Comparison of ENCODE assay signal across 18 mouse cellular contexts in the genomic region with DNA sequence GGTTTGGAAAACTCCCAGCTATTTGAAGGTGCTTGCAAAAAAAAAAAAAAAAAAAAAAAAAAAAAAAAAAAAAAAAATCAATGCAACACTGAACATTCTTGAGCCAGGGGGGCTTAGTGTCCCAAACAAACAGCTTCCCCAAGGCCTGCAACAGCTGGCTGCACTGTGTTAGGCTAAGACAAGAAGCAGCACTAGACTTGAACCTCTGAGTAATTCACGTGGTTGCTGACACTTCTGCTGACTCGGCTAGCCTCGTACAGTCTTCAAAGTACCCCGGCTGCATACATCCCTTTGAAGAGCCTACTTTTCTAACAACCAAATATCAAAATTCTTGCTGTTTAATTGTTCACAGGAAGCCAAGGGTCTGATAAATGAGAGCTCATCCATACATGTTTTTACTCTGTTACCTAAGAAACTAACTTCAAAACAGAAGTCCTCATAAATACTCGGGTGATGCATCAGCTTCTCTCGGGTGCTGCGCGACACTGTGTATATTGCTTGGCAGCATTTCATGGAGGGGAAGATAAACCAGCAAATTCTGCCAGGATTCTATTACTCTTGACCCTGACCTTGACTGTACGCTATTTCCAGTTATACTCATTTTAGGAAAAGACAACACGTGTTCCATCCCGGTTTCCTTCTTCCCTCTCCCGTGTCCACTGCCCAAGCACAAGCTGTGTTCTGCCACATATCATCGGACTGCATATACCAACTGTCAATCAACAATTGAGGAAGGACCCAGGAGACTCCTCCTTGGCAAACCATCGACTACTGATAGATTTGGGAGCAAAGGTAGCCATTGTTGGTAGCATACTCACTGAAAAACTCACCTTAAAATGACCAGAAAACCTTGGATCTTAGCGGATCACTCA.
DNase-seq lines count a peak whose midpoint lies in the region; ATAC-seq lines count a peak whose summit lies in the region.
"Had no signal": no experiment of that assay in that cellular context is flagged by ENCODE, and none has a peak within 500 bp of the region (broad histone marks: within the 10 kb centered on the region; RNA-seq: fewer than 3 reads in every experiment).

No protein-coding gene starts in this region.

- no peaks in the 10 kb centered on the region for H3K36me3 ChIP-seq in kidney, embryonic 14.5 days (ENCODE audit: control insufficient read depth, insufficient read depth, low read length)
- no peaks in the 10 kb centered on the region for H3K36me3 ChIP-seq in intestine, embryonic 15.5 days
- H3K36me3 ChIP-seq: embryonic facial prominence, embryonic 15.5 days; forebrain, embryonic 12.5 days; limb, embryonic 13.5 days had no signal

- ATAC-seq in kidney, embryonic 14.5 days (ENCODE audit: low FRiP score, low TSS enrichment): no peak
- ATAC-seq in intestine, embryonic 15.5 days: peak; percentile 77
- ATAC-seq: midbrain, embryonic 16.5 days had no signal

- H3K9ac ChIP-seq in kidney, embryonic 14.5 days (ENCODE audit: low read depth, low read length): no peak overlapping the region
- no peak overlapping the region for H3K9ac ChIP-seq in intestine, embryonic 15.5 days
- H3K9ac ChIP-seq: embryonic facial prominence, embryonic 15.5 days; forebrain, embryonic 12.5 days; limb, embryonic 13.5 days; liver, embryonic 14.5 days had no signal

- no peaks in the 10 kb centered on the region for H3K4me1 ChIP-seq in kidney, embryonic 14.5 days (ENCODE audit: control insufficient read depth, insufficient read depth, low read length)
- H3K4me1 ChIP-seq in intestine, embryonic 15.5 days (replicated peaks): 0 out of 2 replicates have a peak, but pooled peaks cover 2% of the 10 kb centered on the region
- H3K4me1 ChIP-seq: embryonic facial prominence, embryonic 15.5 days; forebrain, embryonic 12.5 days; limb, embryonic 13.5 days had no signal

- no peaks in the 10 kb centered on the region for H3K9me3 ChIP-seq in kidney, embryonic 14.5 days (ENCODE audit: control insufficient read depth, low read length)
- H3K9me3 ChIP-seq in intestine, embryonic 15.5 days: no peaks in the 10 kb centered on the region
- H3K9me3 ChIP-seq: embryonic facial prominence, embryonic 15.5 days; forebrain, embryonic 12.5 days; limb, embryonic 13.5 days had no signal

- no peak overlapping the region for H3K4me2 ChIP-seq in kidney, embryonic 14.5 days (replicated peaks; ENCODE audit: low read depth, low read length)
- H3K4me2 ChIP-seq in intestine, embryonic 15.5 days (replicated peaks): no peak overlapping the region
- H3K4me2 ChIP-seq: embryonic facial prominence, embryonic 15.5 days; forebrain, embryonic 12.5 days; limb, embryonic 13.5 days had no signal

- no peaks in the 10 kb centered on the region for H3K27me3 ChIP-seq in kidney, embryonic 14.5 days (ENCODE audit: control insufficient read depth, insufficient read depth, low read length)
- H3K27me3 ChIP-seq in intestine, embryonic 15.5 days (replicated peaks): no peaks in the 10 kb centered on the region
- H3K27me3 ChIP-seq: embryonic facial prominence, embryonic 15.5 days; forebrain, embryonic 12.5 days; limb, embryonic 13.5 days had no signal

- no peak overlapping the region for H3K4me3 ChIP-seq in kidney, embryonic 14.5 days (ENCODE audit: low read length)
- no peak overlapping the region for H3K4me3 ChIP-seq in intestine, embryonic 15.5 days (replicated peaks)
- H3K4me3 ChIP-seq: embryonic facial prominence, embryonic 15.5 days; forebrain, embryonic 12.5 days; limb, embryonic 13.5 days had no signal

- DNase-seq in embryo, embryonic 11 days: peak; percentile 24
- no peak for DNase-seq in embryo, embryonic 9.5 days (ENCODE audit: extremely low spot score)
- DNase-seq in kidney, postnatal 10 days: peak; percentile 11
- peak; percentile 28 for DNase-seq in 3134 (ENCODE audit: extremely low read depth, insufficient read length, low spot score)
- no peak for DNase-seq in left cerebral cortex, adult 11 months (ENCODE audit: low spot score)
- DNase-seq in frontal cortex, postnatal 25 days (ENCODE audit: low spot score in 2 of 2): no peak
- DNase-seq: adrenal gland, postnatal 14 days; cerebellum, adult 2 months; layer of hippocampus, adult 9-11 months; right cerebral cortex, postnatal 14 days; thymus, adult 18-20 months had no signal

- H3K27ac ChIP-seq in kidney, embryonic 14.5 days (ENCODE audit: low read depth, low read length): no peak overlapping the region
- 0 out of 2 replicates have a peak overlapping the region, but pooled peaks have one; percentile 1 for H3K27ac ChIP-seq in intestine, embryonic 15.5 days
- H3K27ac ChIP-seq: embryonic facial prominence, embryonic 15.5 days; forebrain, embryonic 12.5 days; limb, embryonic 13.5 days; liver, embryonic 14.5 days had no signal

- WGBS in kidney, embryonic 14.5 days: 65% methylated on average over 15 of the region's 15 CpGs
- WGBS in intestine, embryonic 15.5 days: 43% methylated on average over 15 of the region's 15 CpGs

Comparison
In these comparisons a context has a peak if more than half of its experiments do, and no peak if none do; other contexts are left out.
1. DNase-seq: peak in embryo, embryonic 11 days (single experiment), kidney, postnatal 10 days (single experiment) and 3134 (single experiment); none in embryo, embryonic 9.5 days (single experiment), left cerebral cortex, adult 11 months (single experiment) and frontal cortex, postnatal 25 days (0 of 2).